Mouse (Mus musculus) liver, embryonic 11.5 days (tissue): ENCODE results near the gene Zcchc18. TPM values are rescaled to one million over a fixed set of nuclear protein-coding genes. Genes with fewer than 3 reads are reported as not detected.

ENCODE experiments used
- ATAC-seq: fragments of 200-750 bp; cut with Nextera tagmentation; replicated peaks from 2 replicates; pipeline ENCODE4 v1.8.0; 2017; ENCODE audit warnings: moderate number of reproducible peaks, mild to moderate bottlenecking, moderate TSS enrichment, moderate library complexity; ENCODE audit not compliant: low FRiP score
- DNase-seq: peaks from one replicate; pipeline ENCODE4 v3.0.0-alpha.2; 2017; ENCODE audit warnings: low spot score
- H3K27ac ChIP-seq: fragments of 300-500 bp; sonication (generic); 2 replicates; pipeline ENCODE4 v1.5.1; 2014; ENCODE audit warnings: mild to moderate bottlenecking, low read depth, low read length, control low read depth
- H3K27me3 ChIP-seq: fragments of 300-500 bp; sonication (generic); replicated peaks from 2 replicates; pipeline ENCODE4 v1.6.1; 2014; ENCODE audit warnings: low read length, mixed read lengths; ENCODE audit not compliant: control insufficient read depth, insufficient read depth
- H3K36me3 ChIP-seq: fragments of 300-500 bp; sonication (generic); 2 replicates; pipeline ENCODE4 v1.6.1; 2014; ENCODE audit warnings: mild to moderate bottlenecking, low read length, moderate library complexity, mixed read lengths; ENCODE audit not compliant: control insufficient read depth, insufficient read depth
- H3K4me1 ChIP-seq: fragments of 300-500 bp; sonication (generic); replicated peaks from 2 replicates; pipeline ENCODE4 v1.6.1; 2014; ENCODE audit warnings: low read length, mixed read lengths; ENCODE audit not compliant: control insufficient read depth, insufficient read depth
- H3K4me2 ChIP-seq: fragments of 300-500 bp; sonication (generic); 2 replicates; pipeline ENCODE4 v1.6.1; 2014; ENCODE audit warnings: mild to moderate bottlenecking, control low read depth, moderate library complexity
- H3K4me3 ChIP-seq: fragments of 300-500 bp; sonication (generic); 2 replicates; pipeline ENCODE4 v1.5.1; 2014; ENCODE audit warnings: low read depth, low read length, control low read depth
- H3K9ac ChIP-seq: fragments of 300-500 bp; sonication (generic); 2 replicates; pipeline ENCODE4 v1.6.1; 2014; ENCODE audit warnings: low read depth, low read length, control low read depth
- H3K9me3 ChIP-seq: fragments of 300-500 bp; sonication (generic); 2 replicates; pipeline ENCODE4 v1.6.1; 2016; ENCODE audit warnings: low read length, inconsistent platforms, mixed read lengths; ENCODE audit not compliant: control insufficient read depth
- WGBS: fragments of 180-500 bp; shearing (Covaris S2); extraction: QIAGEN DNeasy Blood & Tissue Kit; methylation state at CpG from one replicate; pipeline ENCODE4 v1.1.7; 2014; 5-methylcytosine and 5-hydroxymethylcytosine counted together
- polyA plus RNA-seq: library from polyadenylated mRNA; unstranded; fragments of >200 nt; fragmentation: Nextera tagmentation; extraction: Ambion mirVana; gene quantifications from 2 replicates; pipeline ENCODE4 v1.2.1, GENCODE M21; 2014

The Zcchc18 gene
- polyA plus RNA-seq, 1 experiment from 2014 or later, result 3.0 TPM

GRCm38 (mm10) chrX:136991274-136991673, 1.7 kb upstream of the Zcchc18 start:
- Histone ChIP-seq H3K27ac (no peak overlapping the region), H3K4me2 (no peak overlapping the region), H3K27me3 (peaks cover 25% of the 10 kb centered on the region), H3K36me3 (no peaks in the 10 kb centered on the region), H3K9ac (no peak overlapping the region), H3K4me1 (no peaks in the 10 kb centered on the region), H3K9me3 (no peaks in the 10 kb centered on the region), H3K4me3 (no peak overlapping the region)
- ATAC-seq (no peak), DNase-seq (no peak)
- 54% methylated on average over 2 of the region's 2 CpGs for whole genome bisulfite sequencing

GRCm38 (mm10) chrX:136992191-136992965, 577 bp upstream of the Zcchc18 start:
- WGBS, result 23% methylated on average over 19 of the region's 19 CpGs
- Histone ChIP-seq H3K36me3 (no peaks in the 10 kb centered on the region), H3K27ac (no peak overlapping the region), H3K4me2 (peak overlapping the region; percentile 56), H3K9ac (no peak overlapping the region), H3K4me1 (no peaks in the 10 kb centered on the region), H3K9me3 (no peaks in the 10 kb centered on the region), H3K27me3 (peaks cover 25% of the 10 kb centered on the region), H3K4me3 (peak overlapping the region; percentile 33)
- DNase-seq, result no peak
- no peak; the same call in 1 of the 2 replicates for ATAC-seq

- ATAC-seq (no peak), DNase-seq (no peak)
- Histone ChIP-seq H3K36me3 (no peaks in the 10 kb centered on the region), H3K4me1 (no peaks in the 10 kb centered on the region), H3K9ac (no peak overlapping the region), H3K9me3 (no peaks in the 10 kb centered on the region), H3K27ac (no peak overlapping the region), H3K4me3 (no peak overlapping the region; the same call in 1 of the 2 replicates), H3K27me3 (peaks cover 25% of the 10 kb centered on the region), H3K4me2 (peak overlapping the region; percentile 56)
- 39% methylated on average over 14 of the region's 14 CpGs for WGBS
These were observed 686 bp downstream of the Zcchc18 start for GRCm38 (mm10) chrX:136993641-136994040.

- H3K4me2 ChIP-seq, result no peak overlapping the region
- 73% methylated on average over 2 of the region's 2 CpGs for WGBS
- H3K4me3 ChIP-seq, result no peak overlapping the region
- peaks cover 23% of the 10 kb centered on the region for H3K27me3 ChIP-seq
- no peak overlapping the region for H3K27ac ChIP-seq
- no peaks in the 10 kb centered on the region for H3K4me1 ChIP-seq
- DNase-seq, result no peak
- H3K9ac ChIP-seq, result no peak overlapping the region
- ATAC-seq, result no peak
- no peaks in the 10 kb centered on the region for H3K9me3 ChIP-seq
- no peaks in the 10 kb centered on the region for H3K36me3 ChIP-seq
These were observed 3.3 kb downstream of the Zcchc18 start for GRCm38 (mm10) chrX:136996256-136996655.

GRCm38 (mm10) chrX:137015099-137015709, 22.2 kb downstream of the Zcchc18 start:
- DNase-seq (no peak), ATAC-seq (no peak)
- WGBS, result 54% methylated on average over 6 of the region's 6 CpGs
- no peaks in the 10 kb centered on the region for H3K9me3 ChIP-seq
- no peak overlapping the region for H3K4me3 ChIP-seq
- H3K4me2 ChIP-seq, result no peak overlapping the region
- no peaks in the 10 kb centered on the region for H3K27me3 ChIP-seq
- H3K36me3 ChIP-seq, result no peaks in the 10 kb centered on the region; the same call in 1 of the 2 replicates
- no peaks in the 10 kb centered on the region for H3K4me1 ChIP-seq
- no peak overlapping the region for H3K27ac ChIP-seq
- no peak overlapping the region for H3K9ac ChIP-seq

- DNase-seq (no peak), ATAC-seq (no peak)
- Histone ChIP-seq H3K27me3 (no peaks in the 10 kb centered on the region), H3K27ac (no peak overlapping the region), H3K4me2 (no peak overlapping the region), H3K4me3 (no peak overlapping the region), H3K9me3 (no peaks in the 10 kb centered on the region), H3K4me1 (no peaks in the 10 kb centered on the region), H3K36me3 (no peaks in the 10 kb centered on the region; the same call in 1 of the 2 replicates), H3K9ac (no peak overlapping the region)
- WGBS, result 67% methylated on average over 1 of the region's 1 CpGs
These were observed 24.7 kb downstream of the Zcchc18 start for GRCm38 (mm10) chrX:137017668-137018067.

DNA sequence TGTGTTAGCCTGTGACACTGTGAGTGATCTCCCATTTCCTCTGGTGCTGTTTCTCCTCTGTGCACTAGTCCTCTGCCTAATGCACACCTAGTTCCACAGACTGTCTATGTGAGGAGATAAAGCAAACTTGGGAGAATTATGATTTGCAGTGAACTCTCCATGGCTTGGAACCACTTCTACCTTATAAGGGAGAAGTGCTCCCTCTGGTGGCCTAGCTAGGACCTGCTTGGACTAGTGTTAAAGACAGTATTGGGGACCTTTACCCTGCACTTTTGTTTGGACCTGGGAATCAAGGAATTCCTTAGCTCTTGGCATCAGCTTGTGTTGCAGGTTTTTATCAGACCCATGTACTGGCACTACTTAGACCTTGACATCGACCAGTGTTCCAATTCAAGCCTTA, 26.4 kb downstream of the Zcchc18 start:
- Histone ChIP-seq H3K4me3 (no peak overlapping the region), H3K27me3 (no peaks in the 10 kb centered on the region), H3K36me3 (no peaks in the 10 kb centered on the region; the same call in 1 of the 2 replicates), H3K9me3 (no peaks in the 10 kb centered on the region), H3K4me2 (no peak overlapping the region), H3K27ac (no peak overlapping the region), H3K9ac (no peak overlapping the region), H3K4me1 (no peaks in the 10 kb centered on the region)
- DNase-seq (no peak), ATAC-seq (peak; percentile 68)
- WGBS, result 27% methylated on average over 1 of the region's 1 CpGs

DNA sequence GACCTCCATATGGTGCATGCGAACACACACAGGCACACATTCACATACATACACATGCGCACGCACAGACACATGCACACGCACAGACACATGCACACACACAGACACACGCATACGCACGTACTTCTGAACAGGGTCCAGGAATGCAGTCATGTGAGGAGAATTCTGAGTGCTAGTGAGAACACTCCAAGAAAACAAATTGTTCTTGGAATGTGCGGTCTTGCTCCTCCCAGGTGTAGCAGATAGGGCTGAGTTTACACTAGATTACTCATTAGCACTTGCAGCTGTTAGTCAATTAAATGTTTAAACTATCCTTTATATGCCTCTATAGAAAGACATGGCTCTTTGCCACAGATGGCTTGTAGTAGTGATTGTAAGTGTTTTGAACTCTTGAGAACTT, 38.0 kb downstream of the Zcchc18 start:
- Histone ChIP-seq H3K4me3 (no peak overlapping the region), H3K4me1 (no peaks in the 10 kb centered on the region), H3K9ac (no peak overlapping the region), H3K4me2 (no peak overlapping the region), H3K36me3 (no peaks in the 10 kb centered on the region), H3K27ac (no peak overlapping the region), H3K9me3 (no peaks in the 10 kb centered on the region), H3K27me3 (no peaks in the 10 kb centered on the region)
- ATAC-seq (no peak), DNase-seq (no peak)
- 91% methylated on average over 8 of the region's 8 CpGs for WGBS

GRCm38 (mm10) chrX:137031726-137032125, 38.8 kb downstream of the Zcchc18 start:
- Histone ChIP-seq H3K36me3 (no peaks in the 10 kb centered on the region), H3K4me2 (no peak overlapping the region), H3K9ac (no peak overlapping the region), H3K27me3 (no peaks in the 10 kb centered on the region), H3K9me3 (no peaks in the 10 kb centered on the region), H3K27ac (no peak overlapping the region), H3K4me3 (no peak overlapping the region), H3K4me1 (no peaks in the 10 kb centered on the region)
- ATAC-seq (no peak), DNase-seq (no peak)
- WGBS, result 78% methylated on average over 5 of the region's 5 CpGs
